Mouse (Mus musculus): ENCODE data around the gene Prdm16. TPM values are rescaled to one million over a fixed set of nuclear protein-coding genes. Genes with fewer than 3 reads are reported as not detected.

Gene Prdm16
- polyA plus RNA-seq, 1 experiment from 2014 or later: 23.2 TPM

- 79% methylated on average over 14 of the region's 14 CpGs for WGBS
- H3K27me3 ChIP-seq (ENCODE audit: control insufficient read depth, insufficient read depth, low read length): no peaks in the 10 kb centered on the region
- H3K4me2 ChIP-seq (ENCODE audit: low read depth, low read length): no peak overlapping the region
- no peak for ATAC-seq (ENCODE audit: insufficient read depth, low FRiP score)
- no peak overlapping the region for H3K4me3 ChIP-seq (replicated peaks; ENCODE audit: low read length)
- H3K27ac ChIP-seq (ENCODE audit: low read length): no peak overlapping the region
- no peaks in the 10 kb centered on the region for H3K36me3 ChIP-seq (ENCODE audit: control insufficient read depth, insufficient read depth, low read length)
- no peak overlapping the region for H3K9ac ChIP-seq (ENCODE audit: low read length)
- no peaks in the 10 kb centered on the region for H3K9me3 ChIP-seq (replicated peaks; ENCODE audit: control insufficient read depth, low read length)
- H3K4me1 ChIP-seq (ENCODE audit: control insufficient read depth, insufficient read depth, low read length): peaks cover 23% of the 10 kb centered on the region
Measured at GRCm38 (mm10) chr4:154396652-154397301, 239.9 kb downstream of the Prdm16 start.

GRCm38 (mm10) chr4:154394123-154394722 lies 242.4 kb downstream of the Prdm16 start:
- WGBS: 59% methylated on average over 7 of the region's 7 CpGs
- Histone ChIP-seq H3K9me3 (replicated peaks; ENCODE audit: control insufficient read depth, low read length) (no peaks in the 10 kb centered on the region), H3K4me1 (ENCODE audit: control insufficient read depth, insufficient read depth, low read length) (peaks cover 14% of the 10 kb centered on the region), H3K4me2 (ENCODE audit: low read depth, low read length) (no peak overlapping the region), H3K4me3 (replicated peaks; ENCODE audit: low read length) (no peak overlapping the region), H3K27me3 (ENCODE audit: control insufficient read depth, insufficient read depth, low read length) (no peaks in the 10 kb centered on the region), H3K36me3 (ENCODE audit: control insufficient read depth, insufficient read depth, low read length) (no peaks in the 10 kb centered on the region), H3K9ac (ENCODE audit: low read length) (no peak overlapping the region), H3K27ac (ENCODE audit: low read length) (no peak overlapping the region)
- ATAC-seq (ENCODE audit: insufficient read depth, low FRiP score): no peak

GRCm38 (mm10) chr4:154393196-154394122 lies 243.2 kb downstream of the Prdm16 start:
- no peaks in the 10 kb centered on the region for H3K36me3 ChIP-seq (ENCODE audit: control insufficient read depth, insufficient read depth, low read length)
- H3K4me2 ChIP-seq (ENCODE audit: low read depth, low read length): no peak overlapping the region

GRCm38 (mm10) chr4:154392641-154393040 lies 244.0 kb downstream of the Prdm16 start:
- no peaks in the 10 kb centered on the region for H3K9me3 ChIP-seq (replicated peaks; ENCODE audit: control insufficient read depth, low read length)
- WGBS: 56% methylated on average over 1 of the region's 1 CpGs
- peaks cover 14% of the 10 kb centered on the region for H3K4me1 ChIP-seq (ENCODE audit: control insufficient read depth, insufficient read depth, low read length)
- H3K4me2 ChIP-seq (ENCODE audit: low read depth, low read length): no peak overlapping the region
- no peaks in the 10 kb centered on the region for H3K36me3 ChIP-seq (ENCODE audit: control insufficient read depth, insufficient read depth, low read length)
- no peak overlapping the region for H3K27ac ChIP-seq (ENCODE audit: low read length)
- no peak overlapping the region for H3K4me3 ChIP-seq (replicated peaks; ENCODE audit: low read length)
- no peak for ATAC-seq (ENCODE audit: insufficient read depth, low FRiP score)
- H3K27me3 ChIP-seq (ENCODE audit: control insufficient read depth, insufficient read depth, low read length): no peaks in the 10 kb centered on the region
- H3K9ac ChIP-seq (ENCODE audit: low read length): no peak overlapping the region

More at GRCm38 (mm10) chr4:154393196-154394122, 243.2 kb downstream of the Prdm16 start:
- WGBS: 21% methylated on average over 18 of the region's 18 CpGs
- Histone ChIP-seq H3K9me3 (replicated peaks; ENCODE audit: control insufficient read depth, low read length) (no peaks in the 10 kb centered on the region), H3K9ac (ENCODE audit: low read length) (no peak overlapping the region), H3K4me1 (ENCODE audit: control insufficient read depth, insufficient read depth, low read length) (peaks cover 14% of the 10 kb centered on the region), H3K27ac (ENCODE audit: low read length) (no peak overlapping the region), H3K4me3 (replicated peaks; ENCODE audit: low read length) (no peak overlapping the region), H3K27me3 (ENCODE audit: control insufficient read depth, insufficient read depth, low read length) (no peaks in the 10 kb centered on the region)
- no peak for ATAC-seq (ENCODE audit: insufficient read depth, low FRiP score)

GRCm38 (mm10) chr4:154390333-154391080 lies 246.2 kb downstream of the Prdm16 start:
- WGBS: 10% methylated on average over 20 of the region's 20 CpGs
- peaks cover 14% of the 10 kb centered on the region for H3K4me1 ChIP-seq (ENCODE audit: control insufficient read depth, insufficient read depth, low read length)
- peak overlapping the region; percentile 58 for H3K9ac ChIP-seq (ENCODE audit: low read length)
- H3K27ac ChIP-seq (ENCODE audit: low read length): peak overlapping the region; percentile 36; the same call in 1 of the 2 replicates
- H3K36me3 ChIP-seq (ENCODE audit: control insufficient read depth, insufficient read depth, low read length): no peaks in the 10 kb centered on the region
- H3K4me3 ChIP-seq (replicated peaks; ENCODE audit: low read length): no peak overlapping the region
- ATAC-seq (ENCODE audit: insufficient read depth, low FRiP score): peak; percentile 33; the same call in 1 of the 2 replicates
- H3K4me2 ChIP-seq (ENCODE audit: low read depth, low read length): peak overlapping the region; percentile 7; the same call in 1 of the 2 replicates
- no peaks in the 10 kb centered on the region for H3K9me3 ChIP-seq (replicated peaks; ENCODE audit: control insufficient read depth, low read length)
- H3K27me3 ChIP-seq (ENCODE audit: control insufficient read depth, insufficient read depth, low read length): no peaks in the 10 kb centered on the region

- no peak for ATAC-seq (ENCODE audit: insufficient read depth, low FRiP score)
- Histone ChIP-seq H3K4me2 (ENCODE audit: low read depth, low read length) (no peak overlapping the region), H3K27ac (ENCODE audit: low read length) (peak overlapping the region; percentile 18; the same call in 1 of the 2 replicates), H3K4me1 (ENCODE audit: control insufficient read depth, insufficient read depth, low read length) (peaks cover 14% of the 10 kb centered on the region), H3K9ac (ENCODE audit: low read length) (no peak overlapping the region), H3K4me3 (replicated peaks; ENCODE audit: low read length) (no peak overlapping the region), H3K36me3 (ENCODE audit: control insufficient read depth, insufficient read depth, low read length) (no peaks in the 10 kb centered on the region), H3K9me3 (replicated peaks; ENCODE audit: control insufficient read depth, low read length) (no peaks in the 10 kb centered on the region), H3K27me3 (ENCODE audit: control insufficient read depth, insufficient read depth, low read length) (no peaks in the 10 kb centered on the region)
- 90% methylated on average over 2 of the region's 2 CpGs for WGBS
Measured at GRCm38 (mm10) chr4:154389641-154390040, 247.0 kb downstream of the Prdm16 start.

- WGBS: 38% methylated on average over 8 of the region's 8 CpGs
Measured at GRCm38 (mm10) chr4:154386810-154387209, 249.9 kb downstream of the Prdm16 start.

GRCm38 (mm10) chr4:154385918-154386317 lies 250.8 kb downstream of the Prdm16 start:
- Histone ChIP-seq H3K27me3 (ENCODE audit: control insufficient read depth, insufficient read depth, low read length) (no peaks in the 10 kb centered on the region), H3K9ac (ENCODE audit: low read length) (no peak overlapping the region), H3K4me3 (replicated peaks; ENCODE audit: low read length) (no peak overlapping the region), H3K4me1 (ENCODE audit: control insufficient read depth, insufficient read depth, low read length) (peaks cover 10% of the 10 kb centered on the region; the same call in 1 of the 2 replicates), H3K36me3 (ENCODE audit: control insufficient read depth, insufficient read depth, low read length) (no peaks in the 10 kb centered on the region), H3K9me3 (replicated peaks; ENCODE audit: control insufficient read depth, low read length) (no peaks in the 10 kb centered on the region), H3K4me2 (ENCODE audit: low read depth, low read length) (no peak overlapping the region), H3K27ac (ENCODE audit: low read length) (no peak overlapping the region)
- ATAC-seq (ENCODE audit: insufficient read depth, low FRiP score): no peak
- WGBS: 55% methylated on average over 2 of the region's 2 CpGs

More at GRCm38 (mm10) chr4:154386810-154387209, 249.9 kb downstream of the Prdm16 start:
- Histone ChIP-seq H3K4me3 (replicated peaks; ENCODE audit: low read length) (no peak overlapping the region), H3K9ac (ENCODE audit: low read length) (no peak overlapping the region), H3K4me1 (ENCODE audit: control insufficient read depth, insufficient read depth, low read length) (peaks cover 10% of the 10 kb centered on the region; the same call in 1 of the 2 replicates), H3K9me3 (replicated peaks; ENCODE audit: control insufficient read depth, low read length) (no peaks in the 10 kb centered on the region), H3K27ac (ENCODE audit: low read length) (no peak overlapping the region), H3K4me2 (ENCODE audit: low read depth, low read length) (no peak overlapping the region), H3K27me3 (ENCODE audit: control insufficient read depth, insufficient read depth, low read length) (no peaks in the 10 kb centered on the region), H3K36me3 (ENCODE audit: control insufficient read depth, insufficient read depth, low read length) (no peaks in the 10 kb centered on the region)
- ATAC-seq (ENCODE audit: insufficient read depth, low FRiP score): no peak
